Mouse (Mus musculus): ENCODE measurements around the gene Acot11.
"Not testable (repeated sequence)": the region's sequence is repeated elsewhere in the genome, so short reads cannot be mapped to it uniquely, and the experiment has no call there.

Gene Acot11

GRCm38 (mm10) chr4:106810039-106810438 lies 5.2 kb upstream of the Acot11 start:
- DNase-seq (ENCODE audit: low read depth, low spot score): peak; percentile 51

- no peak for DNase-seq (ENCODE audit: low read depth, low spot score)
These were observed 2.5 kb upstream of the Acot11 start for GRCm38 (mm10) chr4:106807287-106807686.

- no peak for DNase-seq (ENCODE audit: low read depth, low spot score)
These were observed 1.1 kb upstream of the Acot11 start for GRCm38 (mm10) chr4:106805890-106806289.

GRCm38 (mm10) chr4:106804201-106804909 lies 443 bp downstream of the Acot11 start:
- DNase-seq (ENCODE audit: low read depth, low spot score): no peak

GRCm38 (mm10) chr4:106803781-106804180 lies 1.0 kb downstream of the Acot11 start:
- peak; percentile 37 for DNase-seq (ENCODE audit: low read depth, low spot score)

- peak; percentile 74 for DNase-seq (ENCODE audit: low read depth, low spot score)
These were observed 4.9 kb downstream of the Acot11 start for GRCm38 (mm10) chr4:106799772-106800336.

- DNase-seq (ENCODE audit: low read depth, low spot score): no peak
These were observed 5.8 kb downstream of the Acot11 start for GRCm38 (mm10) chr4:106798908-106799546.

- DNase-seq (ENCODE audit: low read depth, low spot score): no peak
These were observed 9.5 kb downstream of the Acot11 start for GRCm38 (mm10) chr4:106795289-106795688.

- DNase-seq (ENCODE audit: low read depth, low spot score): no peak
These were observed 10.6 kb downstream of the Acot11 start for GRCm38 (mm10) chr4:106794247-106794646.

- DNase-seq (ENCODE audit: low read depth, low spot score): peak; percentile 30
These were observed 11.0 kb downstream of the Acot11 start for GRCm38 (mm10) chr4:106793826-106794225.

GRCm38 (mm10) chr4:106792276-106792675 lies 12.5 kb downstream of the Acot11 start:
- no peak for DNase-seq (ENCODE audit: low read depth, low spot score)

- DNase-seq (ENCODE audit: low read depth, low spot score): no peak
These were observed 13.9 kb downstream of the Acot11 start for GRCm38 (mm10) chr4:106790938-106791337.

GRCm38 (mm10) chr4:106790218-106790617 lies 14.6 kb downstream of the Acot11 start:
- DNase-seq (ENCODE audit: low read depth, low spot score): not testable (repeated sequence)

GRCm38 (mm10) chr4:106789705-106790104 lies 15.1 kb downstream of the Acot11 start:
- DNase-seq (ENCODE audit: low read depth, low spot score): no peak

- no peak for DNase-seq (ENCODE audit: low read depth, low spot score)
These were observed 16.2 kb downstream of the Acot11 start for GRCm38 (mm10) chr4:106788627-106789026.

- DNase-seq (ENCODE audit: low read depth, low spot score): no peak
These were observed 17.0 kb downstream of the Acot11 start for GRCm38 (mm10) chr4:106787830-106788229.

GRCm38 (mm10) chr4:106785753-106786540 lies 18.9 kb downstream of the Acot11 start:
- DNase-seq (ENCODE audit: low read depth, low spot score): no peak

- DNase-seq (ENCODE audit: low read depth, low spot score): no peak
These were observed 19.5 kb downstream of the Acot11 start for GRCm38 (mm10) chr4:106785345-106785744.

GRCm38 (mm10) chr4:106784806-106785205 lies 20.0 kb downstream of the Acot11 start:
- no peak for DNase-seq (ENCODE audit: low read depth, low spot score)

- DNase-seq (ENCODE audit: low read depth, low spot score): no peak
These were observed 21.7 kb downstream of the Acot11 start for GRCm38 (mm10) chr4:106783137-106783536.

GRCm38 (mm10) chr4:106780045-106780444 lies 24.8 kb downstream of the Acot11 start:
- DNase-seq (ENCODE audit: low read depth, low spot score): no peak
